Mouse (Mus musculus) CD8-positive naive resting alpha-beta T cell, adult 2 months (primary cell): ENCODE data around the gene Itsn1.

Experiments used
- DNase-seq, 2 experiments: peaks; one replicate each; pipeline ENCODE4 v3.0.0; 2022; ENCODE audit warnings: low read depth in 2 of 2, low spot score in 2 of 2

The Itsn1 gene

GRCm38 (mm10) chr16:91767165-91767701 is 38.2 kb downstream of the Itsn1 start:
- DNase-seq: no peak

GRCm38 (mm10) chr16:91768586-91768985 is 39.5 kb downstream of the Itsn1 start:
- DNase-seq: no peak

DNA sequence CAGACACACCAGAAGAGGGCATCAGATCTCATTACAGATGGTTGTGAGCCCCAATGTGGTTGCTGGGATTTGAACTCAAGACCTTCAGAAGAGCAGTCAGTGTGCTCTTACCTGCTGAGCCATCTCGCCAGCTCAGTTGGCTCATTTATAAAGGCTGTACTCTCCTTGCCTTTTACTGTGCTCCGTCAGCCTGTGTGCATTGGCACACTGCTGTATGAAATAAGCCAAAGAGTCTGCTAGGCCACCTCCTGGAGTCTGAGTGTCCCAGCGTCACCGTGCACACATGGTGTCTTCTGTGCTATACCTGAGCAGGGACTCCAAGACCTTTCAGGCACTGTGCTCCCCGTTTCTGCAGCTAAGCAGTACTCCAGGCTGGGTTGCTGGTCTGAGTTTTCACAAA is 40.8 kb downstream of the Itsn1 start:
- DNase-seq: no peak

GRCm38 (mm10) chr16:91770662-91771061 is 41.6 kb downstream of the Itsn1 start:
- no peak for DNase-seq

GRCm38 (mm10) chr16:91771334-91771733 is 42.3 kb downstream of the Itsn1 start:
- DNase-seq: no peak

DNA sequence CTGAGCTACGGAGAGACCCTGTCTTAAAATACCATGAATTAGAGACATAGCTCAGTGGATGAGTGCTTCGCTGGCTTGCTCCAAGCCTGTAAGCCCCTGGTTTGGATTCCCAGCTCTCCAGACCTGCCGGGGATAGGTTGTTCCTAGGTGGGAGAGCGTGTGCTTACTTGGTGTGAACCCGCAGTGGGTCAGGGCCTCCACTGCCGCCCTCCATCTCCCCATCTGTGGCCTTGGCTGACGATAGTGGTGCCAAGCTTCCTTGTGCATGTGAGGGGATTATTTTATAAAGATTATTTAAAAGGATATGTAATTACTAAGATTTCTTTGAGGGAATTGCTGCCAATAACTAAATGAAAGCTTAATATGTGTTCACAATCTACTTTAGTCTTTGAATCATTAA is 43.5 kb downstream of the Itsn1 start:
- DNase-seq: no peak

DNA sequence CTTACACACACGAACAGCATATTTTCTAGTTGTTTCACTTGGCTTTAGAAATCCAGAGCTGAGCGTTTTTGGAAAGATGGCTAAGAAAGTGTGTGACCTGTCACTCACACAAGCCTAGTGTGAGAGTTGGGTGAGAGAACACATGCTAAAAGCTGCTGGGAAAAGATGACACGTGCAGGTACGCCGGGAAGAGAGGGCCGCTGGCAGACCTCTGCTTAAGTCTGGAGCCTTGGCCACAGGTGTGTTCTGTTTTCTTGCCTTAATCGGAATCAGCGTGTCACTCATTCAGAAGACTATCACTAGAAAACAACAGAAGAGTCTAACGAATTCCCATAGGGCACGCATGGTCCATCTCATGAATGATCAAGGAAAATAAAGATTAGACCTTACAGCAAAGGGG is 50.5 kb downstream of the Itsn1 start:
- no peak for DNase-seq

DNA sequence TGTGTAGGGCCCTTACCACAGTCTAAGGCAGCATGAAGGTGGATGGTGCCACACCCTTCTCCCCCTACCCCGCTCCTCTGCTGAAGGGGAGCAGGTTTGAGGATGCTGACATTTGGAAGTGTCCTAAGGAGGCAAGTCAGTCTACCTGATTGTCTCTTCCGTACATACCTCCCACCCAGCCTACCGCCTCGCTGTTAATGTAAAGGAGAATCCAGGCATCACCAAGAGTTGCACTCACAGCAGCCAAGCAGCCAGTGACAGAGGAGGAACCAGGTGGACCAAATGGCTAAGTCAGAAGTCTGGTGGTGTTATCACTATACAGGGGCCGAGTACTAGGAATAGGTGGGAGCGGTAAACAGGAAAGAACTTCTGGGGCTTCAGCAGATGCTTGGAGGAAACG is 51.1 kb downstream of the Itsn1 start:
- no peak for DNase-seq

DNA sequence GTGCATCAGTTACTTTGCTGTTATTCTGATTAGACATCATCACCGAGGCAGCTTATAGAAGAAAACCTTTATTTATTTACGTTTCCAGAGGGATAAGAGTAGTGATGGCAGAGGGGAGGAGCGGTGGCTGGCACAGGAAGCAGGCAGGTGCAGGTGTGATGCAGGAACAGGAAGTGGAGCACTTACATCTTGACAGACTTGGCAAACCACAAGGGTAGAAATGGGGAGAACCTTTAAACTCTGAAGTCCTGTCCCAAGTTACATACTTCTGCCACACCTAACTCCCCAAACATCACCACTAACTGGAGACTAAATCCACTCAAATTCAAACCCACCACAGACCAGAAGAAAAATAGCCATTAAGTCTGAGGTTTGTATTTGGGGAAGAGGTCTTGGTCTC is 51.7 kb downstream of the Itsn1 start:
- no peak for DNase-seq

GRCm38 (mm10) chr16:91783191-91783590 is 54.1 kb downstream of the Itsn1 start:
- DNase-seq: no peak

- no peak for DNase-seq
These were observed 55.2 kb downstream of the Itsn1 start for GRCm38 (mm10) chr16:91784298-91784697.

GRCm38 (mm10) chr16:91786425-91786824 is 57.3 kb downstream of the Itsn1 start:
- DNase-seq: no peak

- DNase-seq: peak; percentile 39 to 40
These were observed 60.6 kb downstream of the Itsn1 start for GRCm38 (mm10) chr16:91789728-91790127.

- no peak for DNase-seq
These were observed 63.6 kb downstream of the Itsn1 start for GRCm38 (mm10) chr16:91792477-91793196.

DNA sequence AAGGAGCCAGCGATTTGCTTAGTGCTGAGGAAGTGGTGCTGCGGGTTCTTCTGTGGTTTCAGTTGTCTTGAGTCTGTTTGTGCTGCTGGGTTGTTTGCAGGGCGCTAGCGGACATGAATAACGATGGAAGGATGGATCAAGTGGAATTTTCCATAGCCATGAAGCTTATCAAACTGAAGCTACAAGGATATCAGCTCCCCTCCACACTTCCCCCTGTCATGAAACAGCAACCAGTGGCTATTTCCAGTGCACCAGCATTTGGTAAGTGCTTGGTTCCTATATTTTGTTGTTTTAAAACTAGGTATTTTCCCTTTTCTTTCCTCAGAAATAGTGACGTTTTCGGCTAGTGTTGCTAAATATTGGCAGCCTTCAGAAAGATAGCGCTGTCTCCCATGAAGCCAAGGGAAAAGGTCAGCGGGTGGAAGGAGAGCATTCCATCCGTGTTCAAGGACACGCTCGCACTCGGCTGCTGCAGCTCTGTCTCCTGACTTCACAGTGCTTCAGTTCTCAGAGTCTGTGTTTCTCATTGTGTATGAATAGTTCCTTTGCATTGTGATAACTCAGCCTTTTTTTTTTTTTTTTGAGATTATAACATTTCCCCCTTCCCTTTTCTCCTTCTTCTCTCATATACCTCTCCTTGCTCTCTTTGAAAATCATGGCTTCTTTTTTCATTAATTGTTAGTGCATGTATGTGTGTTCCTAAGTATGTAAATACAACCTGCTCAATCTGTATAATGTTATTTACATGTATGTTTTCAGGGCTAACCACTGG is 64.6 kb downstream of the Itsn1 start:
- peak in 1 of 2 experiments; percentile 18 for DNase-seq

GRCm38 (mm10) chr16:91794306-91794705 is 65.2 kb downstream of the Itsn1 start:
- no peak for DNase-seq

DNA sequence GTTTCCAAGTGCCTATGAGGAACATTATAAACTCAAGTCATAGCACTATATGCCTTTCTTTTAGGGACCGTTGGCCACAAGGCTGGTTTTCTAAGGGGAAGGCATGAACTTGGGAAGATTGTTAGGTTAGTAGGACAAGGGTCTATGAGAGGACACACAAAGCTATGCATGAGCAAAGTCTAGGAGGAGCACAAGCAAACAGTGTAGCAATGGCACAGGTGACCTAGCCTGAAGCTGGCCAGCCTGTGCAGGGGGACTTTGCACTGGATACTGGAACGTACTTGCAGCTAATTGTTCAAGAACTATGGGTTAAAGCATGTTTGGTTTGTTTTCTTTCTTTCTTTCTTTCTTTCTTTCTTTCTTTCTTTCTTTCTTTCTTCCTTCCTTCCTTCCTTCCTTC is 66.0 kb downstream of the Itsn1 start:
- no peak for DNase-seq

DNA sequence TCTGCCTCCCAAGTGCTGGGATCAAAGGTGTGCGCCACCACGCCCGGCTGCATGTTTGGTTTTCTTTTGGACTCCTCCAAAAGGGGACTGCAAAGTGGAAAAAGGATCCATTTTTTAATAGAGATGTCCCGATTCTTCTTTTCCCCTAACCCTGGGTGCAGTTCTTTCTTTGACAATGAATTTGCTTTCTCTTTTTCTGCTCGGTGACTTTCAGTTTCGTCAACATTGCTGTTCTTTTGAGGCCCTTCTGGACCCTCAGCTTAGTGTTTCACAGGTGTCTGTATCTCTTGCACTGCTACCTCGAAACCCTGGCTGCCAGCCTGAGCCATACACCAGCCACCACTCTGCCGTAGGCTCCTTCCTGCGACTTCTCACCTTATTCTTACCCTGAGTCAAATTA is 66.5 kb downstream of the Itsn1 start:
- DNase-seq: no peak

DNA sequence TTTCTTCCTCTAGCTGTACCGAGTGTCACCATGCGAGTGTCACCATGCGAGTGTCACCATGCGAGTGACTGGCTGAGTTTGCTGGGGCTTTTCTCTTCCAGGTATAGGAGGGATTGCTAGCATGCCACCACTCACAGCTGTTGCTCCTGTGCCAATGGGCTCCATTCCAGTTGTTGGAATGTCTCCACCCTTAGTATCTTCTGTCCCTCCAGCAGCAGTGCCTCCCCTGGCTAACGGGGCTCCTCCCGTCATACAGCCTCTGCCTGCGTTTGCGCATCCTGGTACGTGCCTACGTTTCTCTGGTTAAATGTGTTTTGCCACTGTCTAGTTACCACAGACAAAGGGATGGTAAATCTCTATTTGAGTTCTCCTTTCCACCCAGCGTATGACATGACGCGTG is 72.3 kb downstream of the Itsn1 start:
- DNase-seq: no peak

GRCm38 (mm10) chr16:91802461-91803062 is 73.5 kb downstream of the Itsn1 start:
- DNase-seq: no peak

- no peak for DNase-seq
These were observed 75.3 kb downstream of the Itsn1 start for GRCm38 (mm10) chr16:91804418-91804817.

- no peak for DNase-seq
These were observed 75.8 kb downstream of the Itsn1 start for GRCm38 (mm10) chr16:91804831-91805230.
